Mouse (Mus musculus) liver, embryonic 11.5 days (tissue): ENCODE measurements around the gene Chd2. TPM values are rescaled to one million over a fixed set of nuclear protein-coding genes. Genes with fewer than 3 reads are reported as not detected.

Experiments
- ATAC-seq: fragments of 200-750 bp; cut with Nextera tagmentation; replicated peaks from 2 replicates; pipeline ENCODE4 v1.8.0; 2017; ENCODE audit warnings: moderate number of reproducible peaks, mild to moderate bottlenecking, moderate TSS enrichment, moderate library complexity; ENCODE audit not compliant: low FRiP score
- DNase-seq: peaks from one replicate; pipeline ENCODE4 v3.0.0-alpha.2; 2017; ENCODE audit warnings: low spot score
- H3K27ac ChIP-seq: fragments of 300-500 bp; sonication (generic); 2 replicates; pipeline ENCODE4 v1.5.1; 2014; ENCODE audit warnings: mild to moderate bottlenecking, low read depth, low read length, control low read depth
- H3K27me3 ChIP-seq: fragments of 300-500 bp; sonication (generic); replicated peaks from 2 replicates; pipeline ENCODE4 v1.6.1; 2014; ENCODE audit warnings: low read length, mixed read lengths; ENCODE audit not compliant: control insufficient read depth, insufficient read depth
- H3K36me3 ChIP-seq: fragments of 300-500 bp; sonication (generic); 2 replicates; pipeline ENCODE4 v1.6.1; 2014; ENCODE audit warnings: mild to moderate bottlenecking, low read length, moderate library complexity, mixed read lengths; ENCODE audit not compliant: control insufficient read depth, insufficient read depth
- H3K4me1 ChIP-seq: fragments of 300-500 bp; sonication (generic); replicated peaks from 2 replicates; pipeline ENCODE4 v1.6.1; 2014; ENCODE audit warnings: low read length, mixed read lengths; ENCODE audit not compliant: control insufficient read depth, insufficient read depth
- H3K4me2 ChIP-seq: fragments of 300-500 bp; sonication (generic); 2 replicates; pipeline ENCODE4 v1.6.1; 2014; ENCODE audit warnings: mild to moderate bottlenecking, control low read depth, moderate library complexity
- H3K4me3 ChIP-seq: fragments of 300-500 bp; sonication (generic); 2 replicates; pipeline ENCODE4 v1.5.1; 2014; ENCODE audit warnings: low read depth, low read length, control low read depth
- H3K9ac ChIP-seq: fragments of 300-500 bp; sonication (generic); 2 replicates; pipeline ENCODE4 v1.6.1; 2014; ENCODE audit warnings: low read depth, low read length, control low read depth
- H3K9me3 ChIP-seq: fragments of 300-500 bp; sonication (generic); 2 replicates; pipeline ENCODE4 v1.6.1; 2016; ENCODE audit warnings: low read length, inconsistent platforms, mixed read lengths; ENCODE audit not compliant: control insufficient read depth
- WGBS: fragments of 180-500 bp; shearing (Covaris S2); extraction: QIAGEN DNeasy Blood & Tissue Kit; methylation state at CpG from one replicate; pipeline ENCODE4 v1.1.7; 2014; 5-methylcytosine and 5-hydroxymethylcytosine counted together
- polyA plus RNA-seq: library from polyadenylated mRNA; unstranded; fragments of >200 nt; fragmentation: Nextera tagmentation; extraction: Ambion mirVana; gene quantifications from 2 replicates; pipeline ENCODE4 v1.2.1, GENCODE M21; 2014

The Chd2 gene
- polyA plus RNA-seq, 1 experiment from 2014 or later: 34.5 TPM

- Histone ChIP-seq H3K36me3 (peaks cover 3% of the 10 kb centered on the region), H3K27ac (peak overlapping the region; percentile 95), H3K4me1 (peaks cover 28% of the 10 kb centered on the region), H3K9ac (peak overlapping the region; percentile 77), H3K4me2 (peak overlapping the region; percentile 85), H3K4me3 (peak overlapping the region; percentile 58), H3K9me3 (no peaks in the 10 kb centered on the region), H3K27me3 (no peaks in the 10 kb centered on the region)
- WGBS: 11% methylated on average over 4 of the region's 4 CpGs
- ATAC-seq (no peak), DNase-seq (no peak)
These were observed 3.1 kb downstream of the Chd2 start for GRCm38 (mm10) chr7:73538424-73539079.

- Histone ChIP-seq H3K9ac (peak overlapping the region; percentile 77), H3K27me3 (no peaks in the 10 kb centered on the region), H3K4me2 (peak overlapping the region; percentile 85), H3K36me3 (peaks cover 3% of the 10 kb centered on the region), H3K9me3 (no peaks in the 10 kb centered on the region), H3K27ac (peak overlapping the region; percentile 95), H3K4me1 (peaks cover 35% of the 10 kb centered on the region), H3K4me3 (peak overlapping the region; percentile 58)
- DNase-seq: peak; percentile 100
- WGBS: under 1% methylated on average over 46 of the region's 46 CpGs
- ATAC-seq: peak; percentile 99
These were observed 3.8 kb downstream of the Chd2 start for GRCm38 (mm10) chr7:73537634-73538423.

GRCm38 (mm10) chr7:73537228-73537627, 4.4 kb downstream of the Chd2 start:
- Histone ChIP-seq H3K4me2 (peak overlapping the region; percentile 85), H3K4me1 (peaks cover 36% of the 10 kb centered on the region), H3K27ac (peak overlapping the region; percentile 80), H3K36me3 (peaks cover 3% of the 10 kb centered on the region; the same call in 1 of the 2 replicates), H3K27me3 (no peaks in the 10 kb centered on the region), H3K9me3 (no peaks in the 10 kb centered on the region), H3K9ac (peak overlapping the region; percentile 77), H3K4me3 (peak overlapping the region; percentile 58)
- DNase-seq (no peak), ATAC-seq (no peak)
- WGBS: 15% methylated on average over 10 of the region's 10 CpGs

GRCm38 (mm10) chr7:73536579-73536978, 5.1 kb downstream of the Chd2 start:
- peak overlapping the region; percentile 58 for H3K4me3 ChIP-seq
- H3K9ac ChIP-seq: peak overlapping the region; percentile 53
- ATAC-seq (no peak), DNase-seq (no peak)
- WGBS: 77% methylated on average over 2 of the region's 2 CpGs
- H3K27me3 ChIP-seq: no peaks in the 10 kb centered on the region
- no peaks in the 10 kb centered on the region for H3K9me3 ChIP-seq
- peak overlapping the region; percentile 85 for H3K4me2 ChIP-seq
- peak overlapping the region; percentile 71; the same call in 1 of the 2 replicates for H3K27ac ChIP-seq
- peaks cover 36% of the 10 kb centered on the region for H3K4me1 ChIP-seq
- H3K36me3 ChIP-seq: peaks cover 3% of the 10 kb centered on the region; the same call in 1 of the 2 replicates

GRCm38 (mm10) chr7:73535861-73536200, 5.8 kb downstream of the Chd2 start:
- no peak overlapping the region for H3K9ac ChIP-seq
- H3K27me3 ChIP-seq: no peaks in the 10 kb centered on the region
- H3K27ac ChIP-seq: 0 out of 2 replicates have a peak overlapping the region, but pooled peaks have one; percentile 10
- no peak overlapping the region for H3K4me3 ChIP-seq
- peaks cover 3% of the 10 kb centered on the region; the same call in 1 of the 2 replicates for H3K36me3 ChIP-seq
- ATAC-seq (no peak), DNase-seq (no peak)
- peaks cover 42% of the 10 kb centered on the region for H3K4me1 ChIP-seq
- no peak overlapping the region; the same call in 1 of the 2 replicates for H3K4me2 ChIP-seq
- WGBS: 78% methylated on average over 4 of the region's 4 CpGs
- no peaks in the 10 kb centered on the region for H3K9me3 ChIP-seq

GRCm38 (mm10) chr7:73534937-73535860, 6.4 kb downstream of the Chd2 start:
- H3K9me3 ChIP-seq: no peaks in the 10 kb centered on the region
- peaks cover 43% of the 10 kb centered on the region for H3K4me1 ChIP-seq
- H3K9ac ChIP-seq: peak overlapping the region; percentile 22; the same call in 1 of the 2 replicates
- H3K36me3 ChIP-seq: peaks cover 3% of the 10 kb centered on the region; the same call in 1 of the 2 replicates
- ATAC-seq (no peak), DNase-seq (no peak)
- H3K4me3 ChIP-seq: no peak overlapping the region
- H3K4me2 ChIP-seq: no peak overlapping the region; the same call in 1 of the 2 replicates
- H3K27ac ChIP-seq: 0 out of 2 replicates have a peak overlapping the region, but pooled peaks have one; percentile 10
- no peaks in the 10 kb centered on the region for H3K27me3 ChIP-seq
- WGBS: 69% methylated on average over 2 of the region's 2 CpGs

- no peak for DNase-seq
- H3K9me3 ChIP-seq: no peaks in the 10 kb centered on the region
- H3K27ac ChIP-seq: peak overlapping the region; percentile 66; the same call in 1 of the 2 replicates
- no peak overlapping the region for H3K4me3 ChIP-seq
- H3K4me2 ChIP-seq: peak overlapping the region; percentile 1; the same call in 1 of the 2 replicates
- WGBS: 42% methylated on average over 2 of the region's 2 CpGs
- peaks cover 9% of the 10 kb centered on the region for H3K36me3 ChIP-seq
- H3K4me1 ChIP-seq: peaks cover 43% of the 10 kb centered on the region
- no peaks in the 10 kb centered on the region for H3K27me3 ChIP-seq
- H3K9ac ChIP-seq: no peak overlapping the region
- ATAC-seq: no peak
These were observed 8.2 kb downstream of the Chd2 start for GRCm38 (mm10) chr7:73533457-73533856.

GRCm38 (mm10) chr7:73532916-73533315, 8.7 kb downstream of the Chd2 start:
- no peak for DNase-seq
- H3K4me2 ChIP-seq: peak overlapping the region; percentile 1; the same call in 1 of the 2 replicates
- H3K4me3 ChIP-seq: no peak overlapping the region
- H3K27ac ChIP-seq: peak overlapping the region; percentile 66; the same call in 1 of the 2 replicates
- no peaks in the 10 kb centered on the region for H3K27me3 ChIP-seq
- peaks cover 12% of the 10 kb centered on the region for H3K36me3 ChIP-seq
- no peaks in the 10 kb centered on the region for H3K9me3 ChIP-seq
- peak overlapping the region; percentile 35; the same call in 1 of the 2 replicates for H3K9ac ChIP-seq
- ATAC-seq: no peak
- 65% methylated on average over 3 of the region's 3 CpGs for WGBS
- H3K4me1 ChIP-seq: peaks cover 43% of the 10 kb centered on the region
